Mouse (Mus musculus) Muller cell, postnatal 12 days (primary cell): ENCODE data around the gene Acot7.

Source experiments
- DNase-seq: peaks from one replicate; pipeline ENCODE4 v3.0.0-alpha.2; 2015; ENCODE audit errors: inconsistent ontology term

Gene Acot7

DNA sequence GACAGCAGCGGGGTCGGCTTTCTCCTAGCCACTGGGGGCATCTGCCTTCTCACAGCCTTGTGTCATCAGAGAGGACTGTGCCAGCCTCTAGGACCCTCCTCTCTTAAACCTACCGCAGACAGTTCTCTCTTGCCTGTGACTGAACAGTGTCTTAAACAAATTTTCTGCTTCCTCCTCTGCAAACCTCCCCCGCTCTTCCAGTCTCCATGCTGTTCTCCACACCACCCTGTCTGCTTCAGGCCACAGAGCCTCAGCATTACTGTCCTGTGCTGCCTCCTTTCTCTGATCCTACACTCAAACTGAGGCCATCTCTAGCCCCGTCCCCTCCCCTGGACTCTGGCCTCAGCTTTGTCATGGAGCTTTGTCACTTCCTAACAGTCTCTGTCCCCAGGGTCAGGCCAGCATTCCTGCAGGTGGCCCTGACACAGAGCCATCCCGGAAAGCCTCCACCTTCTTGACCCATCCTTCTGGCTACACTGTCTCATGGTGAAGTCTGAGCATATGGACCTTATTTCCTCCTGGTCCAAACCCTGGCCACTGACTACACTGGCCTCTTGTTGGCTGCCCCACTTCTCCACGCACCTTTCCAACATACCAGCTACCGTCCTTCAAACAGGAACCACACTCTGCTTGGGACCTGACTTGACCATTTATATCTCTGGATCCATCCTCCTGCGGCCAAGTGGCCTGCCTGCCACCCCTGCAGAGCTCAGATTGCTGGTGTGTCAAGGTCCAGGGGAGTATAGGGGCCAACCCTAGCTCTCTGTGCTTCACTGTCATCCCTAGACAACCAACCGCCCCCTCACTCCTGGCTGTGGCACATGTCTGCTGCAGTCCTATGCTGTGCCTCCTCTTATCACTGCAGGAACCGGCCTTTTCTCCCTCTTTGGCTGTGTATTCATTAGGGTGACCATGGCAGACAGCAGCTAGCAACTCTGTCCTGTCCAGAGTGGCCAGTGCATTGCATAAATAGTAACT, 66.9 kb downstream of the Acot7 start:
- DNase-seq: no peak

DNA sequence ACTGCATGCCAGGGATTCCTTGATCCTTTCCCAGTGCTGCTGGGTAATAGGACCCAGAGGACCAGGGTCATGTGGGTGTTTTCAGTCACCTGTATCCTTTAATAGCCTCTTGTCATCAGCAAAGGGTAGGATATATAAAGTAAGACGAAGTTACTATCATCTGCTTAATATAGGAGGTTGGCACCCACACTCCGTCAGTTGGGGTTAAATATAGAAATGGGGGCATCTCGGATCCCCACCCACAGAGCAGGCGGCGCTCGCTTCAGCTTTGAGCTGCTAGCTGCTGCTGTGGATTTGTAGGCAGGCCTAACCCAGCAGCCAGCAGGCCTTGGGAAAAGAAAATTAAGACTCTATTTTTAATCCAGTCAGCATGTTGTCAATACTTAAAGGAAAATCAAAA, 68.1 kb downstream of the Acot7 start:
- peak; percentile 49 for DNase-seq

GRCm38 (mm10) chr4:152247195-152247594, 69.3 kb downstream of the Acot7 start:
- DNase-seq: no peak

DNA sequence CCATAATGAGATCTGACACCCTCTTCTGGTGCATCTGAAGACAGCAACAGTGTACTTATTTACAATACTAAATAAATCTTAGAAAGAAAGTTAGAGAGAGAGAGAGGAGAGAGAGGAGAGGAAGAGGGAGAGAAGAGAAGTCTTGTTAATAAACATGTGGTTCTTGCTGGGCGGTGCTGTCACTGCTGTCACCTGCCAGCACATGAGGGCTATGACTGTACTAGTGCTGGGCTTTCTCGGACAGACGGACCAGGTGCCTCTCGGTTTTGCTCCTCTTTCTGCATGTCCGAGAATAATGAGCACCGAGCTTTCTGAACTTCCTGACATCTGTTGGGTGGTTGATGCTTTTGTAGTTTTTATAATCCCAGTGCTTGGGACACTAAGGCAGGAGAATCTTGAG, 72.7 kb downstream of the Acot7 start:
- DNase-seq: no peak

DNA sequence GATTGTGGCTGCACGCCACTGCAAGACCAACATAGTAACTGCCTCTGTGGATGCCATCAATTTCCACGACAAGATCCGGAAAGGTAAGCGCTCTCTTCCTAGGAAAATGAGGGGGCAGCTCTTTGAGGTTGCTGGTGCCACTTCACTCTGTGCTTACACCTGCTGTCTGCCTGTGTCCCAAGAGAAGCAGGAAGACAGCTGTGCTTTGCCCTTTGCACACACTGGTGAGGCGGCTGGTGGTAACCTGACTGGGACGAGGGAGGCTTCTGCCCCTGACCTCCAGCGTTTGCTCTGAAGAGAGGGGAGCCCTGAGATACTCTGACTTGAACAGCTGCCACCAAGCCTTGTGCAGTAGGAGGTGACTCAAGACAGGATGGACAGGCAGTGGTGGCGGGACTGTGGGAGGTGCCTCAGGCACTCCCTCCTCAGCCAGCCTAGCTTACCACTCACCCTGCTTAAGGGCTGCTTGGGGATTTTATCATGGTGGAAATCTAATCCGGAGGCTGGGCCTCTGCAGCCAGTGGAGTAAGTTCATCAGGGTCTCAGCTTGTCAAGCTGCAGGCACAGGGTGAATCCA, 75.3 kb downstream of the Acot7 start:
- DNase-seq: no peak

DNA sequence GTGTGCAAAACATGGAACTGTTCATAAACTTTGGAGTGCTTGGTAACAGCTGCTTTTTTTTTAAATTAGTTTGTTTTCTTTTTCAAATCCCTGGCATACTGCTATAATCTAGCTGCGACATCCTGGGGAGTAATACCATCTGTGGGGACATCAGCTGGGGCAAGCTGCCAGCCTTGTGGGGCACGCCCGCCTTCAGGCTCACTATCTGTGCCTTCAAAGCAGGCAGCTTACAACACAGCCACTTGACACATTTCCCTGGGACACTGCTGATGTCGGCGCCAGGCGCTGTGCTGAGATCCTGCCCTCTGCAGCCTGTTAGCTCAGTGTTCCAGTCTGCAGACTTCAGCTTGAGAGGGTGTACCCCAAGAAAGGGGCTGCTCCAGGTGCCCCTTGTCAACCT, 79.1 kb downstream of the Acot7 start:
- peak; percentile 51 for DNase-seq

- peak; percentile 57 for DNase-seq
Measured at GRCm38 (mm10) chr4:152260451-152260850, 82.5 kb downstream of the Acot7 start.

- no peak for DNase-seq
Measured at GRCm38 (mm10) chr4:152262187-152262586, 84.3 kb downstream of the Acot7 start.

DNA sequence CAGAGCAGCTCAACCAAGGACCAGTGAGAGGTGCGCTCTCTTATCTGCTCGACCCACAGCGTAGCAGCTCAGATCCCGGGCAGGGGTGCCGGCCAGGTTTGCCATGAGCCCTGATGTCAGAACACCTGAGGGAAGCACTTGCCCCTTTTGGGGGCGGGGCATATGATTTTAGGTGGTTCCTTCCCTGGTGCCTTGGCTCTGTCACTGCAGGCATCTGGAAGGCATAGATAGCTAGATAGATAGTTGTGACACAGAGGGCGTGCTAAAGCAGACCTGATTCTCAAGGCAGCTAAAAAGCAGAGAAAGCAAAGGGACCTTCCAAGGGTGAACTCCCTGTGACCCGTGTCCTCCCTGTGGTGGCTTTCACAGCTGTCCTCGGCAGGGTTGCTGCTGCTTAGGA, 85.2 kb downstream of the Acot7 start:
- no peak for DNase-seq

DNA sequence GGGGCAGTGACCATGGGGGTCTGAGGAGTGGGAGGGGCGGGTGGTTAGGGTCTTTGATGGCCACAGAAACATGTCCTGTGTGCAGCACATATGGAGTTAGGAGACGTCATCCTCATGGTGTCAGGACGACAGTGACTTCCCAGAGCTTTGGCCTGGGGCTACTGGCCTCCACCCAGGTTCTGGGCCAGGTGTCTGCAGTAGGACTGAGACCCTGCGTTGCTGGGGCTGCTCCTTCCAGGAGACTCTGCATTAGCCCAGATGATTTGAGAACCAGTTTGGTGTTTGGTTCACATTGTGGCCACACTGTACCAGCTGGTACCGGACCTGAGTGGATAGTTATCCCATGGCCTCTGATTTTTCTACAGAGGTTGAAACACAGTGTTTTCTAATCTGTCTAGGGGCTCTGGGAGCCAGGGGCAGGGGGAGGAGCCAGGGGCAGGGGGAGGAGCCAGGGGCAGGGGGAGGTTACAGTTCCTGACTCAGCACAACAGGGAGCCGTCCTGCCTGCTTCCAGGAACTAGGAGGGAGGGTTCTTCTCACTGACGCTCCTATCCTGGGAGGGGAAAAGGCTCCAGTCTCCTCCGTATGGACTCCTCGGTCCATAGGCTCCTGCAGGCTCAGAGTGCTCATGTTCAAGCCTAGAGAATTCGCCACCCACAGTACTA, 85.7 kb downstream of the Acot7 start:
- peak; percentile 64 for DNase-seq

DNA sequence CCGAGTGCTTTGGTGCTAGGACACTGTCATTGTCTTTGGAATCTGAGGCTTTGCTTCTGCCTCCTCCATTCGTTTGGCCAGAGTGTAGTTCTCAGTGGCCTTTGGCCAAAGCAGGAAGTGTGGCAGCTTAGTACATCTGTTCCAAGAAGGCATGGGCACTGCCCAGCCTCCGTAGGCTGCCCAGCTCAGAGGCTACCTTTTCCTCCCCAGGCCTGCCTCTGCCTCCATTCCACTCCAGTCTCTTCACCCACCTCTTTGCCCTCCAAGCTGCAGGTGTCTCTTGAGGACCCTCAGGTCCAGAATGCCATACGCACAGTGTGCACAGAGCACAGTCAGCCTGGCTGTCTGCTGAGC, 86.2 kb downstream of the Acot7 start:
- DNase-seq: no peak

- no peak for DNase-seq
Measured at GRCm38 (mm10) chr4:152264867-152265568, 87.1 kb downstream of the Acot7 start.

DNA sequence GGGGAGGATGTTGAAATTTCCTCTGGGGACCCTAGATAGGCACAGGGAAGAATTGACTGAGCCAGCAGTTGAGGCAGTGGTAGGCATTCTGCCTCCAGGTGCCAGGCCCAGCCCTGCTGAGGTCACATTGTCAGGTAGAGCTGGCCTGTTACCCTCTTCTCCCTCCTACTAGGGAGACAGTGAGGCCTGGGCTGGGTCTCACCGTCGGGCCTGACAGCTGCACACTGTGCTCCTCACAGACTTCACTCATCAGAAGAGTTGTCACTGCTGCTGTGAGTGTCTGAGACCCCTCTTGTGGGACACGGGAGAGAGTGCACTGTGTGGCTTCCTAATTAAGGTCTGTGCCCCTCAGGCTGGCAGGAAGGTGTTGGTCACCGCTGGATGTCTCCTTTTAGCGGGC, 87.9 kb downstream of the Acot7 start:
- DNase-seq: no peak

GRCm38 (mm10) chr4:152266236-152266895, 88.4 kb downstream of the Acot7 start:
- peak; percentile 61 for DNase-seq

DNA sequence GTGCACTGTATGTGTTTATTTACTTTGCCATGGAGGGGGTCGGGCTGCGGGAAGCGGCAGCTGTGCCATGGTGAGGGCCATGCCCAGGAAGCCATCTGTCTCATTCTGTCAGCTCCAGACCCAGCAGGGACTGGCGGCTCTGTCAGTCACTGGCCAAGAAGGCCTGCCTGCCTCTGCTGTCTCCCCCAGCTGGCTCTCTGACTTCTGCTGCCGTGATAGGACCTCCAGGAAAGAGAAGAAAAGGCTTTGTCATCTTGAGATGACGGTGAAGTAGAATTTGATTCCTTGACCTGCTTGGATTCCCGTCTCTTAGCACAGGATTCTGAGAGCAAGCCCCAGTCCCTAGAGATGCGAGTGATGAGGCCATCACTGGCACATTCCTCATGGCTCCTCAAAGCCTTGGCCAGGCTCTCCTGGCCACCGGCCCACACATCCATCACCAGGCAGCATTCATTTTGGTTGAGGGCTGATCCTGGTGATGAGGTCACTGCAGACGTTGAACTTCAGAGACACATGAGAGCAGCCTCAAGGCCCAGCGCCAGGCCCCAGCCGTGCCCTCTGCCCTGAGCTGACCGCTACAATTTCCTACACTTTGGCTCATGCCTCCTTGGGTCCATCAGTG, 89.9 kb downstream of the Acot7 start:
- DNase-seq: peak; percentile 93

GRCm38 (mm10) chr4:152269967-152270366, 92.0 kb downstream of the Acot7 start:
- DNase-seq: no peak

DNA sequence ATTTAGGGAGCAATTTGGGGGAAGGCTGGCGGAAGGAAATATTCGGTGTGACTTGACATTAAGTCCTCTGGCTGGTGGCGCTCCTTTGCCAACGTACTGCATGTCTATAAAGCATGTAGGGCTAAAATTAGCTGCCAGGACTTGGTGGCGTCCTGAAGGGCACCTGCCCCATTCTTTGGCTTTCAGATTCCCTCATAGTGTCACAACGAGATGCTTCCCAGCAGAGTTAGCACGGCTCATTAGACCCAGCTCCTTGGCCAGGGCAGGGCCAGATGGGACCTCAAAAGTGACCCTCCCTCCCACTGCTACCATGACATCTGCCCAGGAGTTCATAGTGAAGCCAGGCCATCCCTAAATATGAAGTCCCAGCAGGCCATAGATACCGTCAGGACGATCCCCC, 92.7 kb downstream of the Acot7 start:
- DNase-seq: no peak

- DNase-seq: no peak
Measured at GRCm38 (mm10) chr4:152271334-152271733, 93.4 kb downstream of the Acot7 start.

DNA sequence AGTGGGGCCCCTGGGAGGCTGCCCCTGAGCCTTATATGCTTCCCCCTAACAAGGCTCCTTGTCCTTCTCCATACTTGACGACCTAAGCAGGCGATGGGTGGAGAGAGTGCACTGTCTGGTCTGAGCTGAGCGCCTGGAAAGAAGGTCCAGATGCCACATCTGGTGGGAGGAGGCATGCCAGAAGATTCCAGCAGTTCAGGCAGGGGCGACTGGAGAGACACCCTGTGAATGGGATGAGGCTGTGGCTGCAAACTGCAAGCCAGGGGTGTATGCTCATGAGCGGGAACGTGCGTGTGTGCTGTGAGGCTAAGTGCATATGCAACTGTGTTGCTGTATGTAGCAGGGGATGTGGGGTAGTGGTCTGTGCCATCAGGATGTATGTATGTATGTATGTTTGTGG, 94.1 kb downstream of the Acot7 start:
- no peak for DNase-seq

GRCm38 (mm10) chr4:152272449-152273049, 94.6 kb downstream of the Acot7 start:
- DNase-seq: peak; percentile 60

DNA sequence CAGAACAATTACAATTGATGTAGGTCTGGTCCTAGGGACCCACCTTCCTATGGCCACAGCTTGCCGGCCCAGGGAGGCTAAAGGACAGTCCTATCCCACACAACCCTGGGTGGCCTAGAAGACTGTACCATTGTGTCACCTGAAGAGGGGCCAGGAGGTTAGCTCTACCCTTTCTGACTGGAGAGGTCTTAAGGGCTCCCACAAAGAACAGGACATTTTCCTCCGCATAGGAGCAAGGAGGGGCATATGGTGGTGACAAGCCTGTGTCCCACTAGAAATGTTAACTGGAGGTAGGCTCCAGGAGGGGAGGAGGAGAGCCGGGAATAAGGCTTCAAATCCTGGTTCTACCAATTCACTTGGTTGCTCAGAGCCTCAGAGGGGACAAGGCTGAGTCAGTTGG, 95.3 kb downstream of the Acot7 start:
- DNase-seq: no peak
